Mouse (Mus musculus): ENCODE measurements at regions not wholly inside any gene's neighbourhood (a gene's known extent, or its start where the extent isn't known, plus 50 kb on each side); places are given as distances from the start of the nearest gene placed in this dataset.

DNA sequence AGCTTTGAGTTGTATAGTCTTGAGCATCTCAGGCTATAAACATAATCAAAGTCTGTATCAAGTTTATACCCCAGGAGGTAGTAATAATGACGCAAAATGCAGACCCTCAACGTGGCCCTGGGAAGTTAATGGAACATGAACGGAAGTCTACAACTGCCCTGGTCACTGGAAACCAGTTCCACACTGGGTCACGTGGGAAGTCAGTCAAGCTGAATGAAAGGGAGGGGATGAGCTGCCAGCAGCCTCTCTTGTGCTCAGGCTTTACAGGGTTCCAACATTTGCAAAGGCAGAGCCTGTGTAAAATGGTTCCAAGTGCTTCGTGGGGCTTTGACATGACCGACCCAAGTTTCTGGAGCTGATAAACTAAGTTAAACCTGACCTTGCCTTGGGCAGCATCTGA, 229.4 kb downstream of the Lnpk start:
- no peak for DNase-seq

- no peak for DNase-seq
Observed at GRCm38 (mm10) chr2:74306301-74306700, 272.9 kb downstream of the Lnpk start.

DNA sequence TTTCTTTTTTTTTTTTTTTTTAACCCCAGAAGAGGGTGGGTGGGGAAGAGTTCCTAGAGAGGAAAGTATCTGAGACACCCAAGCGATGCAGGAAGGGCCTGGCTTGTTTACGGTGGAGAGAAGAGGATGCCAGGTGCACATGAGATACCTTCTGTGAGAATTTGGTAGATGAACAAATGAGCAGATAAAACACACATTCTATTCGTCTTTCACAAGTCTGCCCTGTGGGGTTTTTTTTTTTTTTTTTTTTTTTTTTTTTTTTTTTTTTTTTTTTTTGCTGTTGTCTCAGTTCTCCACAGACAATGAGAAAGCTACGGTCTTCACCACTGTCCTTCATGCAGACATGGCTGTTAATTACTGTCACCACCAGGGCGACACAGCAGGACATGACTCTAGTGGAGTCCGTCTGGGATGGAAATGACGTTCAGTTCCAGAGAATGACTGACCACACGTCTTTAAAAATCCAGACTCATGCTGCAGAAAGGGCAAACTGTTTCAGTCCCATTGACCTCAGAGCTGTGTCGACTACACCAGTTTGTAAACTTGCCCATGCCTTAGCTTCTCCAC, 278.3 kb downstream of the Lnpk start:
- DNase-seq: no peak

- peak; percentile 56 to 67 for DNase-seq
Observed at GRCm38 (mm10) chr2:74300366-74300791, 278.9 kb downstream of the Lnpk start.

GRCm38 (mm10) chr2:74292641-74293040, 286.6 kb downstream of the Lnpk start:
- DNase-seq: no peak

DNA sequence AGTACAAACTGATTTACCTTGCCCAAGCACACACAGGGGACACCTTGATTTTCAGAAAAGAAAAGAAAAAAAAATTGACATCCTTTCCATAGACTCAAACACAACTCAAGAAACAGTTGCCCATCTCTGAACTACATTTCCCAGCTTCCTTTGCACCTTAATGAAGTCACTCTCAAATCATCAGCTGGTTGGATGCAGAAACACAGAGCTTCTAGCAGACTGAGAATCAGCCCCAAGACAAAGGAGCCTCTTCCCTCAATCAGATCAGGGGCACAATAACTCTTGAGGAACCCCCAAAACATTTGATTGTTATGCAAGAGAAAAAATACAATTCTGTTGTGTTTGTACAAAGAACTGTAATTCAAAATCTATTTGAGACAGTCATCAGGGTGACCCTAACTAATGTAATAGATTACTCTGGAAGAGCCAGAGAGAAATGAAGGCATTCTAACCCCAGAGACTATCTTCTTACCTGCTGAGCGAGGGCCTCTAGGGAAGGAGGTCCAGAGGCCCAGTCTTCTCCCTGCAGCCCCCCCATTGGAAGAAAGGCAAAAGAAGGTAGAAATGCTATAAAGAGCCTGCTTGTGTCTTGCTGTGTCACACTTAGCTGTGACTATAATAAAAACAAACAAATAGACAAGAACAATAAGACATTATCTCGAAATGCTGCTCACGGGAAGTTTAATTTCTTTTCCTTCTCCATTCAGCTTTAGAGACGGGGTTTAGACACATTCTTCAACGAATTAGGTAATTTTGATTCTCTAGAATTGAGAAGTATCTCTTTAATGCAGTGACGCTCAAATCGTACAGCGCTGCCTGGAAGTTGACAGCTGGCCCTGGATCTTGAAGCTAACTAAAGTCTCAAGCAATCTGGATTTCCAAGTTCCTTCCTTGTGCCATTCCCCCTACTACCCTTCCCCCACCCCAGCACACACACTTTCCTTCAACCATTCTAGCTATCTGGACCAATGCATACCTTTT, 287.5 kb downstream of the Lnpk start:
- no peak for DNase-seq

- DNase-seq: no peak
Observed at GRCm38 (mm10) chr2:74285624-74286023, 293.6 kb downstream of the Lnpk start.

- no peak for DNase-seq
Observed at GRCm38 (mm10) chr2:74264963-74265362, 314.3 kb downstream of the Lnpk start.

DNA sequence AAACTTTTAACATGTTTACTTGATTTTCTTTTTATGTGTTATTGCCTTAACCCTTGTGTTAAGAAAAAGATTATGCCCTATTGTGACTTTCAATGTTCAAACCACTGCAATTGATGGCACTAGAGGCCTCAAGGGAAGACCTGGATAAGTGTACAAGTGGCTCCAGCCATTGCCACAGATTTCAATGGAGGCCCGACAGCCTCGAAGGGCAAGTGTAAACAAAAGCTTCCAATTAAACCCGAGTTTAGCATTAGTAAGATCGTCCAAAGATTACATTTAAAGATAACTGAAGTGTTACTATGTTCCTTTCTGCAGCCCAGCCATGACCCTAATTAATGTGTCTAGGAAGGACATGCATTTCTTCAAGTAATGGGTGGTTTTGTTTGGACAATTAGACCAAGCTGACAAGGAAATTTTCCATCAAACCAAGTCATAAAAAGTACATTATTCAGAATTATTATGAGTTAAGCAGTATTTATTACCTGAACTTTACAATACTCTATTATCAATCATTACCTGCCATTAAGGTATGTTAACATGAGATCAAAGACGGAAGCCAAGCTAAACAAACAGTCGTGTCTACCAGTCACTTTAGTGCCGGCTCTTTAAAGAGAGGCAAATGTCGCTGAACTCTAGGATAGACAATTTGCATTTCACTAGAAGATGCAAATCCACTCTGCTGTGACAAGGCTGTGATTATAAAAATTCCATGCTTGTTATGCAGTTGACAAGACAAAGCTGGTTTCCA, 322.0 kb downstream of the Lnpk start:
- no peak for DNase-seq

DNA sequence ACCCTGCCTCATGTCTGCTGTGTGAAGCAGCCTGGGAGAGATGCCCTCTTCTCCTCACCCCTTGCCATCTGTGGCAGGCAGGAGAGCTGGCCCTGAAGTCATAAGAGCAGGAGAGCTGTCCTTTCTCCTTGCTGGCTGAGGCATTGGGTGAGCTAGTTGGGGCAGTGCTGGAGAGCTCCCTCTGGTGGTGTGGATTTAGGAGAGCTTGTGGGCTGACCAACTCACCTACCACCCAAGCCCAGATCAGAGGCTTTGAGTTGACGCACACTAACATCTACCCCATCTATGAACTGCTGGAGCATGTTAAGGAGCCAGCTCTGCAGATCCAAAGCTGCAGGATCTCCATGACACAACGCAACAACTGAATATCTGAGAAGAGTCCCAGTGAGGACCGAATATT, 331.7 kb downstream of the Lnpk start:
- peak; percentile 6 to 12 for DNase-seq

DNA sequence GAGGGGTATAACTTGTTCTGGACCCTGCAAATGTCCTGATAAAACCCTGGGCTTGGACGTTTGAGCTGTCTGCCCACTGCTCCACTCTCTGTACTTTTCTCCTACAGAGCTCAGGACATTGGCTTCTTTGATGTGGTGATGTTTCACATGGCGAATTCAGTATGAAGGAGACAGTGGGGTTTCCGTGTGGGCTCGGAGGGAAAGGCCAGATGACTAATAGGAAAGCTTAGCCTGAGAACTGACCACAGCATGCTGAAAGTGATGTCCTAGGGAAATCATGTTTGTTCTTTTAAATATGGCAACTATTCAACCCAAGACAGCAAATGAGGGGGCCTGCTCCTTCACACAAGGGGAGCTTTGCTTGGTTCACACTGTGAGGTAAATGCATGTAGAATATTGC, 332.6 kb downstream of the Lnpk start:
- DNase-seq: no peak

DNA sequence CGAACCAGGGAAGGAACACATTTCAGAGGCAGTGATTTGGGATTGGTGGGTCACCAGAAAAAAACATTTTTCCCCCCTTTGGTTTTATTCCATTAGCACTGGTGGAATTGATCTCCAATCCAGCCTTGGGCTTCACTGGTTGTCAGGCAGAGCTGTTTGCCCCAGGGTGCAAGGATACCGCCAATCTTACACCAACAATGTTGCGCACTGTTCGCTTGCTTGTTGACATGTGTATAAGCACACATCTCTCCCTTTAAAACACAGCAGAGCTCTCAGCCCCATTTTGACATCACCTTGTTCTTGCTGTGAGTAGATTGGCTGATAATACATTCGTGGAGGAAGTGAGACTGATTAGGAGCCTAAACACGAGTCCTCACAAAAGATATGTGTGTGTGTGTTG, 333.1 kb upstream of the Atp5g3 start:
- no peak for DNase-seq

- DNase-seq: no peak
Observed at GRCm38 (mm10) chr2:74243801-74244200, 332.7 kb upstream of the Atp5g3 start.

GRCm38 (mm10) chr2:74239586-74239985, 328.5 kb upstream of the Atp5g3 start:
- no peak for DNase-seq

DNA sequence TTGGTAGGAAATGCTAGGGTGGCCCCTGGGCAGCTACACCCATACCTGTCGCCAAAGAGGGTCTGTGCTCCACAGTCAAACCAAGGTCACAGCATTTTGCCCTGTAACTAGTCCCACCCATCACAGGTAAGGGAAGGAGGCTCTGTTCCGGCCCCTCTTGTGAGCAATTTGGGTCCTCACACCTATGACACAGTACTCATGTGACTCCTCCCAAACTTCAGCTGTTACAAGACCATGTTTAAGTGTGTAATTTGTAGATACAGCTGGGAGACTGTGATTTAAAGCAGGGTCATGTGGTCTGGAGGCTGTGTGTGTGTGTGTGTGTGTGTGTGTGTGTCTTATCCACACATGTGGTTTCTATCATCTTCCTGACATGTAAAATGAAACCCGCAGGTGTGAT, 306.3 kb upstream of the Atp5g3 start:
- DNase-seq: no peak

DNA sequence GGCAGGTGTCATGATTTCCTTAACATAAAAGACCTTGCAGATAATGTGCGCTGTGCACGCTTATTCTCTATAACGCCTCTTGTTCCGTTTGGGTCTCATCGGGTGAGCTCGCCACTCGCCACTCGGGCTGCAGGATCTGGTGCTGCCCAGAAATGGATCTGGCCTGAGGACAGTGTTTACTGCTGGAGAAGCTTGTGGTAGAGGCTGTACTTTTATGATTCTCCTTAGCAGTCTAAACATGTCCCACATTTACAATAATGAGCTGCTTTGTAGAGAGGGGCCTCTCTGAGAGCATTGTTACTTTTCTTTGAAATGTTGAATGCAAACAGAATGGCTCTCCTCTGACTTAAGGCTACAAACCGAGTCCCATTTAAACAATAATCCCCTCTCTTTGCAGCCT, 299.1 kb upstream of the Atp5g3 start:
- DNase-seq: no peak

- no peak for DNase-seq
Observed at GRCm38 (mm10) chr2:74209421-74209917, 298.3 kb upstream of the Atp5g3 start.

DNA sequence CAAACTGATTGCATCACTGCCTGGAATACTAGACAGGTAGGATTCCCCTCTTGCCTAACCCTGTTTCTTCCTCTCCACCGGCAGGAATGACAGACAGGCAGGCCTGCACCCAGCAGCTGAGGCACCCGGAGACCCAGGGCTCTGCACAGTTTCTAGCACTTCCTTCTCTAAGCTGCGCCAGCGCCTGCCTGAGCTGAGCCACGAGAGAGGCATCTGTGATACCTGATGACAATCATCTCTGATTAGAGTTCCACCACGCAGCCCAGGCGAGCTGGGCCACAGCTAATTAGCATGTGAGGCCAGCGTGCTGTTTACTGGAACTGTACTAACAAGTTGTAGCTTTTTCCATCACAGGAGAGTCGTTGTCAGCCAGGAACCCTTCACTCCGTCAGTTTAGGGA, 296.3 kb upstream of the Atp5g3 start:
- no peak for DNase-seq

GRCm38 (mm10) chr2:74202776-74203175, 291.6 kb upstream of the Atp5g3 start:
- no peak for DNase-seq

- no peak for DNase-seq
Observed at GRCm38 (mm10) chr2:74201608-74202323, 290.6 kb upstream of the Atp5g3 start.

DNA sequence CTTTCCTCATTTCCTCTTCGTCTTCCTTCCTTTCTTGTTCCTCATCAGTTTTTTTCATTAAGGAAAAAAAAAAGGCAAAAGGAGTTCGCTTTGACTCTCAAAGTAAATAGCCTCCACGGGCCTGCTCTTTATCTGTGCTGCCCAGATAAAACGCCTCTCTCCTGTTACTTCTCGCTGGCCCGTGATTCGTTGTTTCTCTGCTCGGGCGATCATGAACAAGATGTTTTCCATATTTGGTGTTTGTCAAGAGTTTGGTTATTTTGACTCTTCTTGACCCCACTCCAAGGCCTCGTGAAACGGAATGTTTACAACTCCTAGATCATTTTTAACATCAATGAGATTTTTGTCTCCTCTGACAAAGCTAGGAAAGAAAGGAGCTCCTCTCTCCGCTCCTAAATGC, 288.4 kb upstream of the Atp5g3 start:
- no peak for DNase-seq

All from adrenal gland, postnatal 36 days (tissue).